Mouse (Mus musculus): ENCODE data around the gene Ankrd17. TPM values are rescaled to one million over a fixed set of nuclear protein-coding genes. Genes with fewer than 3 reads are reported as not detected.

Gene Ankrd17
- total RNA-seq, 4 experiments from 2014 or later, result 106 to 116 (median 113) TPM

DNA sequence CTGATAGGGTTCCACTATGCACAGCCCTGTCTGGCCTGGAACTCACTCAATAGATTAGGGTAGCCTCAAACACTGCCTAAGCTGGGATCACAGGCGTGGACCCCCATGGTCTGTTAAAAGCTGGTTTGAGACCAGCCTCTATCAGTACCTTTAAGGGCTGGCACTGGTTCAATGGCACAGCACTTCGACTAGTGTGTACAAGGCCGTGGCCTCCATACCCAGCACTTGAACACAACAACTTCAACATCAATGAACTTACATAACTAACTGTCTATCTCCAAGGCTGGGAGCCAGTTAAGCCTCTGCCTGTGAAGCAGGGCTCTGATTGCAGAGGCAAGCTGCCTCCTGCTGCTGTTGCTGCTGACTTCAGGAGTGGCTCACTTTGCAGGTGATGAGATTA is 148.6 kb downstream of the Ankrd17 start:
- no peak for DNase-seq (ENCODE audit: low spot score in 2 of 2)

DNA sequence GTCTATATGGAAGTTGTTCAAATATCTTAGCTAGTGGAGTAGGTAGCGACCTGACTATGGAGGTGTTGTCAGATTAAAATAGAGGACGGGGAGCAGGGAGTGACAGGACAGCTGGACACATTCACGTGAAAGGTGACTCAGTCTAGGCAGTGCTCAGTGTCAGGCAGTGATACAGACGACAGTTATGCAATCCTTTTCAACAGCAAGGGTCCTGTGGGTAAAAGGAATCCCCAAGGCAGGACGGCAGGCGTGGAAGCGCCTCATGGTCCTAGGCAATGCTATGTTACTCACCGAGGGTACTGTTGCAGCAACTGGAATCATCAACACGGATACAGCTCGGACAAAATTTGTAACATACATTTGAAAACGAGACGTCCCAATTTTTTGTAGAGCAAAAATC is 149.2 kb downstream of the Ankrd17 start:
- DNase-seq (ENCODE audit: low spot score in 2 of 2), result no peak

DNA sequence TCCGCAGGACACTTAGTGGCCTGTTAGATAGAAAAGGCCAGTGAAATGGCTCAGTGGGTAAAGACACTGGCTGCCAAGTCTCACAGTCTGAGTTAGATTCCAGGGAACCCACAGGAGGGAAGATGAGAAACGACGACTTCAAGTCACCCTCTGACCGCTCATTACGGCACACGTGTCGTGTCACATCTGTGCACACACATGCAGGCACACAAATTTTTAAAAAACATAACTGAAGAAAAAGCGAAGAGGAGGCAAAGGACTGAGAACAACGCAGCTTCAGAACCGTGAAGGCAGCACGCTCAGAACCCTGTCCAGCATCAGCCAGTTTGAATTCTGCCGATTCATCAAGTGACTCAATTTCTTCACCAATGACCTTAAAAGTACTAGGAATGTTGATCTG is 153.0 kb downstream of the Ankrd17 start:
- no peak for DNase-seq (ENCODE audit: low spot score in 2 of 2)

DNA sequence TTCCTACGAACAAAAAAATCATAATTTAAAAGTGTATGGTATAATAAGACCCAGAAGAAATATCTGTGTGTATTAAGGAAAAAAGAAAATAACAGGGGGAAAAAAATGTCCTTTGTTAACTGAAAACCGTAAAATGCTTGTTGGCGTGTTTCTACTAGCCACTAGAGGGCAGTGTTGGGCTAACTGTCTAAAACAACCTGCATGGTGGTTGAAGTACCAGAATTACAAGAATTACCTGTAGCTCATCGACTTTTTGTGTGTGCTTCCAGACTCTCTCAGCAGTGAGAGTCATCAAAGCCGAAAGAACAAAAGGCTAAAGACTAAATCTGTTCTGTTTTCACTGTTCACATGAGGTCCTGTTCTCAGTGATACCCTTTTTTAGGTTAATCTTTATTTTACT is 163.2 kb downstream of the Ankrd17 start:
- no peak for DNase-seq (ENCODE audit: low spot score in 2 of 2)

DNA sequence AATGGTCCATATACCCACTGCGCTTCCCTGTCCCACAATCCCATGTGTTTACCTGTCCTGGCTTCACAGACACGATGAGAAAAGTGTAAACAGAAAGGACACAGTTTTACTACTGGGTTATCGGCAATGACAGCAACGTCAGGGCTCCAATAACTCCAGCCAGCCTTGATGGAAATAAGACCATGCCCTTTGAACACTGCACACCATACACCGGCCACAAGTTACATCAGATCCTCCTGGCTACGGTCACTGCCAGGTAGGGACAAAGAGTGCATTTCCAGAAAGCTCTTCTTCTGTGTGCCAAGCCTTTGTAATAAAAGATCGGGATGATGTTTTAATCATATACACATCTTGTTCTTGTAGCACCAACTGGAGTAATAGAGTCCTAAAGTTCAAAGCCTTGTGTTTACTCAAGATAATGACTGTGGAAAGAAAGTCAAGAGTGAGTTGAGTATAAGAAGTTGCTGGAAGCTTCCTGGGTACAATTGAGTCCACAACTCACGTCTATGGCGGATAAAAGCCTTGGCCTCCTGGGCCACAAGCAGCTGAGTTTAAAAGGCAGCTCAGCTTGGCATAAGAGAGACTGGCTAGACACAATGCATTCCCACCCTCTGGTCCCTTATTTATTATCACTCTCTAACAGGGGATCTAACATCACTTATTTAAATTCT is 163.8 kb downstream of the Ankrd17 start:
- DNase-seq (ENCODE audit: low spot score in 2 of 2), result no peak

DNA sequence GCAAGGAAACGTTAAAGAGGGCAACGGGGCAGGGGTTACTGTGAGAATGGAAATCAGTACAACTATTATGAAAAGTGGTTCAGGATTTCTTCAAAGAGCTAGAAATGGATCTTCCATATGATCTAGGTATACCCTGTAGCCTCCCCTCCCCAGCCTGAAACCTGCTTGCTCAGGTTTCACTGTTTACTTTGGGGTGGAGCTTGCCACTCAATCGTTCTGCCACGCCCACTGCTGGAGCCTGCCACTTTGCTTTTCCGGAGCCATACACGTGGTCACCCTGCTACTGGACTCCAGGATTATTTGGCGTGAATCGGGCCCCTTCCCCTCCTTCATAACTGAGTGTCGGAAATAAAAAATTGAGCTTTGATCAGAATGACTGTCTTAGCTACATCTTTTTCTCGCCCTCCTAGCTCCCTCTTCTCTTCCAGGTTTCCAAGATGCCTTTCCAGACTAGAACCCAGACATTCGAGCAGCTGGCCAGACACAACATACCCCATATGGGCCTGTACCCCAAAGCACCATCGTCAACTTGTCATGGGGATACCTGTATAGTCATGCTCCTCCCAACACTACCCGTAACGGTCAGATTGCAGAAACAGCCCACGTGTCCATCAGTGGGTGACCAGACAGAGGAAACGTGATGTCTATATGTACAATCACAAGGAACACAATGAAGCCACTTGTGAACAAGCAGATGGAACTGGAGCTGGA is 166.3 kb downstream of the Ankrd17 start:
- DNase-seq (ENCODE audit: low spot score in 2 of 2), result no peak

DNA sequence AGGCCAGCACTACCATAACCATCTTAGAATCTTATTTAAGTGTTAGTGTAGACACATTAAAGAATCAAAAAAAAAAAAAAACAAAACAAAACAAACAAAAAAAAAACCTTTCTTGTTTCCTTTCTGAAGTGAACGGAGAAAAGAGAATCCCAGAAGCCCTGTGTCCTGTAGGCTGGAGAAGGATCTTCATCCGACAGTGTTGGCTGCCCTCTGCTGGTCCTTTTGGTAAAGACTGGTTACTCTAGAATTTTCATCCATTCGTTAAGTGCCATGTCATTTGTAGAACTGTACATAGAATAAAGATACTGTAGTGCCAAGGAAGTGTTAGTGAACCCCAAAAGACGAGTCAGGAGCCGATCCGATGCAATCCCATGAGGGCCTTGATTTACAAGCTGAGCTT is 171.5 kb downstream of the Ankrd17 start:
- peak in 1 of 2 experiments; percentile 29 for DNase-seq (ENCODE audit: low spot score in 2 of 2)

DNA sequence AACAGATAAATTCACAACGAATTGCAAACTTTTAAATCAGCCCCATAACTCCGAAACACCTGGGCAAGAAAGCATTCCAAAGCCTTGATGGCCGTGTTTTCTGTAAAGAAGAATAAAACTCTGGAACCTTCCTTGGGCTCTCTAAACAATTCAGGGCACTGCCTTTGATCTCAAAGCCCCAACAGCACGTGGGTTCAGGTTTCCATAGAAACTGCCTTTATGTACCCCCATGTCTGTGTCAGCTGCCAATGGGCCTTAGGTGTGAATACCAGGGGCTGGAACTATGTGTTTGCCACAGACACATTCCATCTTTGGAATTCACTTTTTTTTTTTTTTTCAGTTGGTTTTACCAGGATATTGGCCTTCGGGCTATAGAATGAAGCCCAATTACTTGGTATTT is 183.6 kb downstream of the Ankrd17 start:
- DNase-seq (ENCODE audit: low spot score in 2 of 2), result no peak

DNA sequence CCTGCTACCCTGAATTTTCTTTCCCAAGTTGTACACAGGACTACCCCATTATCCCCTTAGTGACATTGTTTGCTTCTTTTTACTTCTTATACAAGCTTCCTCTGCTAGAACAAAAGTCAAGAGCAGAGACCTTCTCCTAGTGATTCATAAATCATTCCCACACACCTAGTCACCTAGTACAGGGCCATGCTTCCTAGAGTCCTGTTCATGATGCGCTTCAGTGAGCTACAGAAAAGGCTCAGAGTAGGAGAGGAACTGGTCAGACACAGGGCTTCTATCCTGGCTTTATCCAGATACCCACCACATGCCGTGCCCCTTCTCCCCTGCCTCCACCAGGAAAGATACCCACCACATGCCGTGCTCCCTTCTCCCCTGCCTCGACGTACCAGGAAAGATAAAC is 187.3 kb downstream of the Ankrd17 start:
- no peak for DNase-seq (ENCODE audit: low spot score in 2 of 2)

DNA sequence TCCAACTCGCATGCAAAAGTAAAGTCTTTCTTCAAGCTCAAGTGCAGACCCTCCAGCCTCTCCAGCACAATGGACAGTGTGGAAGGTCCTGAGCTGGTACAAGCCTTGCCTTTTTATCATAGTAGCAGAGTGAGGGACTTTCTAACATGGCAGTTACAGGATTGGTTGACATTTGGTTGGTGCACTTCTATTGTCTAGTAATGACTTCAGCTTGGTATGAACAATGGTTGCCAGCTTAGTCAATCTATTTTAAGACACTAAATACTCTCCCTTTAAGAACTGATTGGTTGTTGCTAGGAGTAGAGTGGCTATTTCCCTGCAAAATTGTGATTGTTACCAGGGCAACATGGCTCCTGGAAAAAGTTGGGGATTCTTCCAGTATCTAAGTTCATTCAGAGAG is 188.3 kb downstream of the Ankrd17 start:
- DNase-seq (ENCODE audit: low spot score in 2 of 2), result no peak

Other genes with a start within 250 kb of the Ankrd17 start
- gene Cox18, start 142.6 kb downstream of the Ankrd17 start, total RNA-seq (2022), result 10 to 100 TPM; 18.7 to 25.3 (median 22.9) TPM
- 1 to 10 TPM; 1.5 to 3.1 (median 2.2) TPM for gene Gm9958, start 627 bp upstream of the Ankrd17 start, total RNA-seq (2022)
- gene Alb, start 94.3 kb upstream of the Ankrd17 start, total RNA-seq (2022), result under 1 TPM in 1 of 4 experiments, not detected in 3; 0.51 TPM
- under 1 TPM in 3 of 4 experiments, not detected in 1; 0.57 to 0.93 (median 0.60) TPM for gene Afp, start 124.2 kb upstream of the Ankrd17 start, total RNA-seq (2022)
- gene Afm, start 152.4 kb upstream of the Ankrd17 start, total RNA-seq (2022), result not detected
- gene 5830473C10Rik, start 194.5 kb upstream of the Ankrd17 start, total RNA-seq (2022), result under 1 TPM; 0.14 to 0.49 (median 0.26) TPM

Data from left cerebral cortex, adult 8-10 months (tissue).